24 mouse cellular contexts compared by ENCODE assay signal in genomic region chr13:96997080-96997479, GRCm38 (mm10). TPM values are rescaled to one million over a fixed set of nuclear protein-coding genes. Genes with fewer than 3 reads are reported as not detected.
"Had no signal": no experiment of that assay in that cellular context is flagged by ENCODE, and none has a peak within 500 bp of the region (broad histone marks: within the 10 kb centered on the region; RNA-seq: fewer than 3 reads in every experiment).

No protein-coding gene starts in this region.

- H3K36me3 ChIP-seq: limb, embryonic 13.5 days; midbrain, embryonic 10.5 days; neural tube, embryonic 15.5 days had no signal

- H3K27me3 ChIP-seq: limb, embryonic 13.5 days; neural tube, embryonic 15.5 days had no signal

- H3K4me2 ChIP-seq: limb, embryonic 13.5 days; neural tube, embryonic 15.5 days had no signal

- DNase-seq: kidney, adult 11 months; kidney, adult 9 months; kidney, postnatal 10 days; kidney, postnatal 4 days; left cerebral cortex, postnatal 4 days; lung, adult 18-20 months; lung, postnatal 36 days; midbrain, embryonic 14.5 days; right cerebral cortex, adult 18-20 months; right cerebral cortex, postnatal 25 days; spleen, adult 18-20 months; thymus, postnatal 36 days had no signal

- H3K9me3 ChIP-seq: limb, embryonic 13.5 days; midbrain, embryonic 10.5 days; neural tube, embryonic 15.5 days had no signal

- H3K9ac ChIP-seq: limb, embryonic 13.5 days; neural tube, embryonic 15.5 days had no signal

- H3K27ac ChIP-seq: layer of hippocampus, adult 2 months; limb, embryonic 13.5 days; midbrain, embryonic 10.5 days; neural tube, embryonic 15.5 days had no signal

- H3K4me1 ChIP-seq: limb, embryonic 13.5 days; neural tube, embryonic 15.5 days had no signal

- H3K4me3 ChIP-seq: layer of hippocampus, adult 2 months; limb, embryonic 13.5 days; midbrain, embryonic 10.5 days; myocyte; neural tube, embryonic 15.5 days had no signal

RNA-seq across cellular contexts. Expression of gene 1700029F12Rik, which starts 37.1 kb away (rescaled TPM):
- total RNA-seq: layer of hippocampus, adult 2 months; layer of hippocampus, postnatal 10 days; left cerebral cortex, adult 18-20 months; left cerebral cortex, postnatal 10 days; left cerebral cortex, postnatal 4 days; megakaryocyte, adult 5-6 weeks had no signal
- polyA plus RNA-seq: limb, embryonic 13.5 days; lung, embryonic 16.5 days; midbrain, embryonic 10.5 days; midbrain, embryonic 14.5 days; myocyte; neural tube, embryonic 11.5 days; neural tube, embryonic 15.5 days; stomach, embryonic 14.5 days had no signal
